ENCODE assay signal across 15 mouse cellular contexts in genomic region chr14:104029668-104030530, GRCm38 (mm10).
A peak's percentile ranks its signal among the peaks of the same experiment; 100 is the strongest.
DNase-seq lines count a peak whose midpoint lies in the region; ATAC-seq and TF ChIP-seq lines count a peak whose summit lies in the region.
"Had no signal": no experiment of that assay in that cellular context is flagged by ENCODE, and none has a peak within 500 bp of the region (broad histone marks: within the 10 kb centered on the region; RNA-seq: fewer than 3 reads in every experiment).

No protein-coding gene starts in this region.

- H3K36me3 ChIP-seq in hindbrain, embryonic 13.5 days, result no peaks in the 10 kb centered on the region
- H3K36me3 ChIP-seq in hindbrain, embryonic 10.5 days, result no peaks in the 10 kb centered on the region
- no peaks in the 10 kb centered on the region for H3K36me3 ChIP-seq in hindbrain, postnatal 0 days (ENCODE audit: insufficient read depth, low read length)
- H3K36me3 ChIP-seq in midbrain, embryonic 15.5 days (replicated peaks), result no peaks in the 10 kb centered on the region
- no peaks in the 10 kb centered on the region for H3K36me3 ChIP-seq in lung, postnatal 0 days (ENCODE audit: insufficient read depth, low read length)

- no peaks in the 10 kb centered on the region for H3K9me3 ChIP-seq in hindbrain, embryonic 13.5 days
- no peaks in the 10 kb centered on the region for H3K9me3 ChIP-seq in hindbrain, embryonic 10.5 days
- no peaks in the 10 kb centered on the region for H3K9me3 ChIP-seq in hindbrain, postnatal 0 days (ENCODE audit: low read length)
- H3K9me3 ChIP-seq in midbrain, embryonic 15.5 days, result no peaks in the 10 kb centered on the region
- H3K9me3 ChIP-seq in lung, postnatal 0 days (ENCODE audit: low read length), result no peaks in the 10 kb centered on the region

- peaks cover 21% of the 10 kb centered on the region for H3K4me1 ChIP-seq in hindbrain, embryonic 13.5 days (replicated peaks)
- peaks cover 33% of the 10 kb centered on the region for H3K4me1 ChIP-seq in hindbrain, embryonic 10.5 days (replicated peaks)
- no peaks in the 10 kb centered on the region for H3K4me1 ChIP-seq in hindbrain, postnatal 0 days (ENCODE audit: insufficient read depth, low read length)
- H3K4me1 ChIP-seq in midbrain, embryonic 15.5 days, result peaks cover 17% of the 10 kb centered on the region
- no peaks in the 10 kb centered on the region for H3K4me1 ChIP-seq in lung, postnatal 0 days (ENCODE audit: insufficient read depth, low read depth, low read length)

- no peak for DNase-seq in hindbrain, embryonic 10.5 days (ENCODE audit: low spot score)
- peak; percentile 14 for DNase-seq in embryo, embryonic 11 days
- DNase-seq in hindbrain, postnatal 0 days (ENCODE audit: low spot score), result peak; percentile 45
- DNase-seq in lung, postnatal 0 days (ENCODE audit: low spot score), result no peak
- DNase-seq in spleen, postnatal 36 days (ENCODE audit: low spot score in 2 of 2), result no peak
- DNase-seq in cerebellum, adult 9-11 months, result no peak
- DNase-seq: adrenal gland, postnatal 10 days; B cell, adult 2 months; kidney, adult 11 months; lung, adult 2 months; retina, postnatal 1 day; thymus, adult 18-20 months had no signal

- peak overlapping the region; percentile 21; the same call in 1 of the 2 replicates for H3K4me2 ChIP-seq in hindbrain, embryonic 13.5 days
- peak overlapping the region; percentile 14; the same call in 1 of the 2 replicates for H3K4me2 ChIP-seq in hindbrain, postnatal 0 days (ENCODE audit: low read depth, low read length)
- peak overlapping the region; percentile 34 for H3K4me2 ChIP-seq in midbrain, embryonic 15.5 days
- no peak overlapping the region for H3K4me2 ChIP-seq in lung, postnatal 0 days (replicated peaks; ENCODE audit: low read depth, low read length)

- no peak for ATAC-seq in hindbrain, embryonic 13.5 days (ENCODE audit: low FRiP score)
- ATAC-seq in hindbrain, postnatal 0 days, result no peak
- no peak; the same call in 1 of the 2 replicates for ATAC-seq in midbrain, embryonic 15.5 days (replicated peaks)
- ATAC-seq in lung, postnatal 0 days, result no peak

- WGBS in hindbrain, embryonic 13.5 days, result 28% methylated on average over 20 of the region's 20 CpGs
- WGBS in hindbrain, embryonic 10.5 days, result 29% methylated on average over 20 of the region's 20 CpGs
- 29% methylated on average over 20 of the region's 20 CpGs for WGBS in hindbrain, postnatal 0 days
- 8% methylated on average over 20 of the region's 20 CpGs for WGBS in midbrain, embryonic 15.5 days
- 64% methylated on average over 20 of the region's 20 CpGs for WGBS in lung, postnatal 0 days

- H3K27me3 ChIP-seq in hindbrain, embryonic 13.5 days, result peaks cover 5% of the 10 kb centered on the region; the same call in 1 of the 2 replicates
- H3K27me3 ChIP-seq in hindbrain, embryonic 10.5 days (ENCODE audit: insufficient read depth, poor library complexity, severe bottlenecking), result peaks cover 7% of the 10 kb centered on the region; the same call in 1 of the 2 replicates
- H3K27me3 ChIP-seq in hindbrain, postnatal 0 days (ENCODE audit: insufficient read depth, low read length), result no peaks in the 10 kb centered on the region
- H3K27me3 ChIP-seq in midbrain, embryonic 15.5 days (replicated peaks), result peaks cover 6% of the 10 kb centered on the region; the same call in 1 of the 2 replicates
- H3K27me3 ChIP-seq in lung, postnatal 0 days (replicated peaks; ENCODE audit: insufficient read depth, low read length), result no peaks in the 10 kb centered on the region

- no peak overlapping the region for H3K4me3 ChIP-seq in hindbrain, embryonic 13.5 days
- H3K4me3 ChIP-seq in hindbrain, embryonic 10.5 days, result no peak overlapping the region
- H3K4me3 ChIP-seq in hindbrain, postnatal 0 days (ENCODE audit: low read length), result no peak overlapping the region
- no peak overlapping the region for H3K4me3 ChIP-seq in midbrain, embryonic 15.5 days
- no peak overlapping the region for H3K4me3 ChIP-seq in lung, postnatal 0 days (ENCODE audit: low read depth, low read length)
- H3K4me3 ChIP-seq: erythroblast, embryonic 14.5 days had no signal

- H3K27ac ChIP-seq in hindbrain, embryonic 13.5 days, result no peak overlapping the region
- no peak overlapping the region for H3K27ac ChIP-seq in hindbrain, embryonic 10.5 days
- no peak overlapping the region for H3K27ac ChIP-seq in hindbrain, postnatal 0 days
- H3K27ac ChIP-seq in midbrain, embryonic 15.5 days, result no peak overlapping the region
- H3K27ac ChIP-seq in lung, postnatal 0 days (ENCODE audit: low read length), result no peak overlapping the region

- no peak overlapping the region for H3K9ac ChIP-seq in hindbrain, embryonic 13.5 days
- no peak overlapping the region for H3K9ac ChIP-seq in hindbrain, postnatal 0 days (replicated peaks; ENCODE audit: low read length)
- H3K9ac ChIP-seq in midbrain, embryonic 15.5 days, result no peak overlapping the region
- H3K9ac ChIP-seq in lung, postnatal 0 days (replicated peaks; ENCODE audit: low read depth), result no peak overlapping the region

- TF ChIP-seq CTCF in hindbrain, postnatal 0 days (IDR thresholded peaks at IDR 0.05; ENCODE audit: low read depth), result no peak
- no peak for TF ChIP-seq CTCF in lung, postnatal 0 days (IDR thresholded peaks at IDR 0.05)

- TF ChIP-seq EP300 in lung, postnatal 0 days (IDR thresholded peaks at IDR 0.05), result no peak

Comparison
In these comparisons a context has a peak if more than half of its experiments do, and no peak if none do; other contexts are left out.
1. DNase-seq: peak in embryo, embryonic 11 days (single experiment) and hindbrain, postnatal 0 days (single experiment); none in hindbrain, embryonic 10.5 days (single experiment), lung, postnatal 0 days (single experiment), spleen, postnatal 36 days (0 of 2) and cerebellum, adult 9-11 months (single experiment).